Mouse (Mus musculus) layer of hippocampus, postnatal 36 days (tissue): ENCODE data around the gene Tdg. TPM values are rescaled to one million over a fixed set of nuclear protein-coding genes. Genes with fewer than 3 reads are reported as not detected.
"Not testable (repeated sequence)": the region's sequence is repeated elsewhere in the genome, so short reads cannot be mapped to it uniquely, and the experiment has no call there.

Experiments used
- DNase-seq, 2 experiments: peaks; one replicate each; pipeline ENCODE4 v3.0.0; 2022
- total RNA-seq, 2 experiments: library from RNA; stranded (reverse); gene quantifications; 2 replicates each; pipeline ENCODE4 v1.2.3; 2021

The Tdg gene
- 10 to 100 TPM; 41.8 to 48.0 TPM for total RNA-seq

GRCm38 (mm10) chr10:82629586-82630255 is at the start of gene Tdg:
Tdg (plus strand) TSS chr10:82629828.
- DNase-seq: peak; percentile 85 to 90

GRCm38 (mm10) chr10:82589673-82590072 is 40.0 kb upstream of the Tdg start:
- DNase-seq: not testable (repeated sequence)

DNA sequence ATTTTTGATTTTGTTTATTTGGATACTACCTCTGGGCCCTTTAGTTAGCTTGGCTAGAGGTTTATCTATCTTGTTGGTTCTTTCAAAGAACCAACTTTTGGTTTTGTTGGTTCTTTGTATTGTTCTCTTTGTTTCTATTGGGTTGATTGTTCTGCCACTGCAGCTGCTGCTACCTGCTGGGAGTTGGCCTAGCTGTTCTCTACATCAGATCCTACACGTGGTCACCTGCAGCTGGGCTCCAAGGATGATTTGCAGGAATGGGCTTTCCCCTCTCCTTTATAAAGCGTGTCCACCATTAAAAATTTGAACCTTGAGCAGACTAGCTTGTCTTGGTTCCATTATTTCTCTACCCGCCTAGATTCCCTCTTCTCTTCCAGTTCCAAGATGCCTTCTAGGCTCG is 35.2 kb upstream of the Tdg start:
- not testable (repeated sequence) for DNase-seq

DNA sequence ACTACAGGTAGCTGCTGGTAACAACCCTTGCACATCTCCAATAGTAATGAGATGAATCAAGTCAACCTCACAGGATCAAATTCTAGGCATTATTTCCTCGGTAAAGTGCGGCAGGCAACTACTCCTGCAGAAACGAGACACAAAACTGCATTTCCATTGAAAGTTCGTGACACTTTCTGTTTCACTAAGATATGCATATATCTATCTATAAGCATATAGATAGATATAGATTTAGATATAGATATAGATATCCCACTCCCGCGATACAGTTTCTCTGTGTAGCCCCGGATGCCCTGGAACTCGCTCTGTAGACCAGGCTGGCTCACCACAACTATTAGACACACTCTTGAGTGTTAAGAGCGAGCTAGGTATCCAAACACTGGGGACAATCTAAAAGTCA is 7.4 kb upstream of the Tdg start:
- DNase-seq: no peak

- DNase-seq: peak; percentile 81 to 82
These were observed 6.7 kb upstream of the Tdg start, which contains the start of gene 1190007I07Rik for GRCm38 (mm10) chr10:82622671-82623552. 1190007I07Rik (minus strand) TSS chr10:82623228.

- not testable (repeated sequence) for DNase-seq
These were observed 6.1 kb upstream of the Tdg start for GRCm38 (mm10) chr10:82623553-82623932.

- DNase-seq: no peak
These were observed 480 bp upstream of the Tdg start for GRCm38 (mm10) chr10:82629111-82629585.

DNA sequence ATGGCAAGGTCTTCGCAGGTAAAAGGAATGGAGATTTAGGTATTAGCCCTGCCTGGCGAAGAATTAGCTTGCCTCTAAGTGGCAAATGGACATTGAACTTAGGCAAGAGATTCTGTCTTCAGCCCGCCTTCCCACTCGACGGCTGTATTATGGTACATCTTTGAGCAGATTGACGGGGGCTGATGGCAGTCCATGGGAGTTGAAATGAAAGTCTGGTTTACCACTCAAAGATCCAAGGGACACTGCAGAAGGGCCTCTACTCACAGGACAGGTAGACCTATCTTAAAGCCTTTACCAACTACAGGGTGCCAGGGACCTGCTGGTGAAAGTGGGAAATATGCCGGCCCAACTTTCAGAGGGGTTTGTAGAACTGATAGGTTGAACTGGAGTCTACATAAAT is 869 bp downstream of the Tdg start:
- no peak for DNase-seq

DNA sequence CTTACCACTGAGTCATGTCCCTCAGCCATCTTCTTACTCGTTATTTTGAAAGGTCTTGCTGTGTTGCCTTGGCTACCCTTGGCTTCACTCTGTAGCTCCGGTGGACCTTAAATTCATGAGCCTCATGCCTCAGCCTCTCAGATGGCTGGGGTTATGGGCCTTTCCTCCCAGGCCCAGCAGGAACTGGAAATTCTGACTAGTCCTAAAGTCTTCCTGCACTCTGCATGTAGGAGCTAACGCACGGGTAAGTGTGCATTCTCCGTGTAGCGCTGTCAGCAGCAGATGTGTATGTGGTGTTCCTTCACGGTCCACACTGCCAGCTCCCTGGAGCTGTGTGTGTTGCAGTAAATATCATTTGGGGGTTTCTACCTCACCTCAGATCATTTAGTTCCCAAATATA is 1.5 kb downstream of the Tdg start:
- no peak for DNase-seq

DNA sequence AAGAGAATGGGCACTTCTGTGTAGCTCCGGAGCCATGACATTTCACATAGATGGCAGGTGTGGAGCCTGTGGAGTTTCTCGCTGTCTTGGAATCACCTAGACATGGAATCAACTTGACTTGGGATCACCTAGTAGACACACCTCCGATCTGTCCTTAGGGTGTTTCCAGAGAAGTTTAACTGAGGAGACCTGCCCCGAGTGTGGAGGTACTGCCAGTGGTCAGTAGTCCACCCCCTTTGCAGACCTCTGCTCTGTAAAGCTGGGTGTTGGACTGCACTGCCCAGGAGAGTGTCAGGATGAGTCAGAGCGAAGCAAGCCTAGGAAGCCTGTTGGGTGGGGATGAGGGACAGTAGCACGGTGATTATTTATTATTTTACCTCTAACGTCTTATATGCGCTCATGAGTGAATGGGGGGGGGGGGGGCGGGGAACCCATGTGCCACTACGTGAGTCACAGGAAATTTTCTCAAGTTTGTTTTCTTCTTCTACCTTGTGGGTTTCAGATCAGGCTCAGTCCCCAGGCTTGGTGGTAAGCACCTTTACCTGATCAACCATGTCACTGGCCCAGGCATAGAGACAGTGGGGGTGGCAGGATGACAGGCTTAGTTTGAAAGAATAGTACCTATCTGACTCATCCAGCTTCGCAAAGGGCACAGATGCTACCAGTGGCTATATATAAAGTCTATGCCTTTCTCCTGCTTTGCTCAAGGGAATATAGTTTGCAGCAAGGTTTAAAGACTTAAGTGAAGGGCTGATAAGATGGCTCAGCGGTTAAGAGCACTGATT is 3.1 kb downstream of the Tdg start:
- DNase-seq: no peak

GRCm38 (mm10) chr10:82634348-82634747 is 4.7 kb downstream of the Tdg start:
- DNase-seq: no peak

GRCm38 (mm10) chr10:82636321-82636720 is 6.7 kb downstream of the Tdg start:
- no peak for DNase-seq

DNA sequence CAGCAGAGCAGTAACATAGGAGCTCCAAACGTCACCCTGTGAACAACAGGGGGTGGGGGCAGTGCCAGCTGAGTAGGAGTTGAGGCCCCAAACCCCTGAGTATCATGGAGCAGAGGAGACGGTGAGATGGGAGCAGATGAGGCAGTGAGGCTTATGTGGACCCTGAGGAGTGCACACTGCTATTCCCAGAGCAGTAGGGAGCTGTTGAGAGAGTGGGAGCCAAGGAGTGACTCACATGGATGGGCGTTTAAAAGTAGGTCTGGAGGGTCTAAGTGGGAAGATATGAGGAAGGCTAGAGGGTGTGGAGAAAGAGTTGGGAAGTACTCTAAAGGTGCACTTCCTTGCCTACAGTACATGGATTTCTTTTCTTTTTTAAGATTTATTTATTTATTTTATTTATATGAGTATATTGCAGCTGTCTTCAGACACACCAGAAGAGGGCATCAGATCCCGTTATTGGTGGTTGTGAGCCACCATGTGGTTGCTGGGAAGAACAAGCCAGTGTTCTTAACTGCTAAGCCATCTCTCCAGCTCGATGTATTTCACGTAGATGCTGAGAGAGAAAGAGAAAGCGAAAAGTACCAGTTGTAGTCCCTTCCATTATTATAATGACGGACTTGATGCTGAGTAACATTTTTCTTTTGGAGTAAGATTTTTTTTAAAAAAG is 9.5 kb downstream of the Tdg start:
- no peak for DNase-seq

DNA sequence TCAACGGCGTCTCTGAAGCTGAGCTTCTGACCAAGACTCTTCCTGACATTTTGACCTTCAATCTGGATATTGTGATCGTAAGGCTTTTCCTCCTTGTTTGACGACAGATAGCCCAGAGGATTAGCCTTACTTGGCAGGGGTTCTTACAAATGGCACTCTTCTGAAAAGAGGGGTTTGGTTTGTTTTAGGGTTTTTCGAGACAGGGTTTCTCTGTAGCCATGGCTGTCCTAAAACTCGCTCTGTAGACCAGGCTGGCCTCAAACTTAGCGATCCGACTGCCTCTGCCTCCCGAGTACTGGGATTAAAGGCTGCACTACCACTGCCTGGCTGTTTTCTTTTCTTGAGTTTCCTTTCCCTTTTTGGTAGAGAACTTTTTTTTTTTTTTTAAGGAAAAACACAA is 11.9 kb downstream of the Tdg start:
- no peak for DNase-seq

DNA sequence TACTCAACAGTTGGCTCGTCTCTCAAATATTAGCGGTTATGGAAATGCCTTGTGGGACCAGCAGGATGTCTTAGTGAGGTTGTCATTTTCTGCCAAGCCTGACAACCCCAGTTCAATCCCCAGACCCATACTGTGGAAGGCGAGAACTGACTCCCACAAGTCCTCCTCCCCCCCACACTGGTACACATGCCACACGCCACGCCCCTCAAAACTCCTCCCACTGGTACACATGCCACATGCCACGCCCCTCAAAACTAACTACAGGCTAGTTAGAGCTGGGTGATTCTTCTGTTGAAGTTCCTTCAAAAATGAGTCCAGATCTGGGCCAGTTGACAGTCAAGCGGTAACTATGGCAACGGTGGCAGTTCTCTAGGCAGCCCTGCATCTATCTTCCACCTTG is 16.5 kb downstream of the Tdg start:
- no peak for DNase-seq

DNA sequence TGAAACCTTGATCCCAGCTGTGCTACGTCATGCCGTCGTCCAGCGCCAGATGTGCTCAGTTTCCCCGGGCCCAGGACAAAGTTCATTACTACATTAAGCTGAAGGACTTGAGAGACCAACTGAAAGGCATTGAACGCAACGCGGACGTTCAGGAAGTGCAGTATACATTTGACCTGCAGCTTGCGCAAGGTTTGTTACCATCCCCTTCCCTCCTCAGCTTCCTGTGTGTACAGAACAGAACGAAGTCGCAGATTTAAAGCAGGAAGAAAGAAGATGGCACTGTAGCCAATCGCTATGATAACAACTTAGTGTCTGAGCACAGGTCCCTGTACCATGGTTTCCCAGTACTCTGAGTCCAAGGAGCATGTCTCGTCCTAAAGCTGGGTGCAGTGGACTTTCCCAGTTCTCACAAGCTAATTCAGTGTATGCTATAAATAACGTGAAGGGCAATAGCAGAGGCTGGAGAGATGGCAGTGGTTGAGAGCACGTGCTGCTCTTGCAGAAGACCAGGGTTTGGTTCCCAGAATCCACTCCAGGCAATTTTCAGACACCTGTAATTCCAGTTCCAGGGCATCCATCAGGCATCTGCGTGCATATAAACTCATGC is 17.7 kb downstream of the Tdg start:
- no peak for DNase-seq

- DNase-seq: no peak
These were observed 21.6 kb downstream of the Tdg start for GRCm38 (mm10) chr10:82651221-82651620.

DNA sequence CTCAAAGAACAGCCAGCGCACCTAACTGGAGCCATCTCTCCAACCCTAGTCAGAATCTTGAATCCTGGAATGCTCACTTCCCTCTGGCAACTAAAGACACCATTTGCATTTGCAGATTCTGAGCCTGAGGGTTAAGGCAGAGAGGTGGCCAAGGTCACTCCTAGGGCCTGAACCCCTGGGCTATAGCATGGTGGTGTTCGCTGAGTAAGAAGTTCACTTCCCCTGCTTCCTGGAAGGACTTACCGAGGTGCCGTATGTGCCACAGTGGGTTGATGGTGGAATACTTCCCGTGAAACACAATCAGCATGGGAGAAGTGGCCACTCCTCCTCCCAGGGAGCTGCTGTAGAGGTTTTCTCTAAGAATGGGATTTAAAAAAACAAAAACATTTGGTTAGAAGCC is 23.0 kb downstream of the Tdg start:
- no peak for DNase-seq

GRCm38 (mm10) chr10:82654581-82654980 is 25.0 kb downstream of the Tdg start:
- DNase-seq: no peak

DNA sequence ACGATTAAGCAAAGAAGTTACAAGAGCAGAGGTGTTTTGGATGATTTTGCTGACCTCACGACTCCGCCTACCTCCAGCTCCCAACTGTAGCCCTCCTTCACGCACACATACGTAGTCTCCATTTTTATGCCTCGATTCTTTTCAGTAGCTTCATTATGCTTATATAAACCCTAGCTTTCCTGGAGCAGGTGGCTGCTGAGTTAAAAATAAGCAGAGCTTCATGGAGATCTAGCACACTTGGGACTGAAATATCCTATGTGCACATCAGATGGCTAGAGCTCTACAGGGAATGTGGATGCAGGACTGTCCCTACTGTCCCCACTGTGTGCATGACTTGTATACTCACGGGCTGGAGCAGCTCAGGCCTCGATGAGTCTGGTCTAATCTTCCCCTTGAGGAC is 32.2 kb downstream of the Tdg start:
- DNase-seq: peak in 1 of 2 experiments; percentile 26

DNA sequence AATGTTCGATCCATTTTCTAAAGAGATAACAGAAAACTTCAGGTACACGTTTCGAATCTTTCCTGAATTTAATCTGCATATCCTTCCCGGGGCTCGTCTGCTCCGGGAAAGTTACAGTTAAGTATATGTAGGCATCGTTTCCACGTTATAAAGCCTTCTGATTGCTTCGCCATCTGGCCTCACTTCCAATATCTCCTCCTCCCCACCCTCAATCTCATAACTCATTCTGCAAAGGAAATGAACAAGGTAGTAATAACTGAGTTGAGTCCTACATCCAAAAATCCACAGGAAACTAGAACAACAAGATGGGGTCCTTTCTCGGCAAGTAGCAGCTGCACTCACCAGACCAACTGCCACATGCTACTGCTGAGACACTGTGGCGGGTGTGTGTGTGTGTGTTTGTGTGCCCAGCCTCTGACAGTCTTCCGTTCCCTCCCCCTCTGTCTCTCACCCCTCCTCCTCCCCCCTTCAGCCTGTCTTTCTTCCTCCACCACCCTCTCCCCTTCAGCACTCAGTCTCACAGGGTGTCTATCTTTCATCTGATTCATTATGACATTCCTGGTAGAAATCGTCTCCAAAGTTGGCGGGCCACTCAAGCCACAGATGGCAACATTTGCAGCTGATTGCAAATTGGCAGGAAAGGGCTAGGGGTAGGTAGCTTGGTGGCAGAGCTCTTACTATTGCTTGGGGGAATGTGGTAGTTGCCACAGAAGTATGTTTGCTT is 32.8 kb downstream of the Tdg start:
- DNase-seq: peak; percentile 75 to 79
